Mouse (Mus musculus) C2C12 (cell line): ENCODE measurements around the gene Ap3b1. TPM values are rescaled to one million over a fixed set of nuclear protein-coding genes. Genes with fewer than 3 reads are reported as not detected.

Experiments used
- H3K27me3 ChIP-seq: one replicate; pipeline ENCODE4 v1.6.1; 2011; ENCODE audit not compliant: control insufficient read depth, insufficient read depth, insufficient read length
- H3K36me3 ChIP-seq: one replicate; pipeline ENCODE4 v1.6.1; 2011; ENCODE audit not compliant: control insufficient read depth, insufficient read depth
- H3K4me3 ChIP-seq: one replicate; pipeline ENCODE4 v1.5.1; 2011; ENCODE audit warnings: mild to moderate bottlenecking, control low read depth; ENCODE audit not compliant: poor library complexity, insufficient read depth, severe bottlenecking
- H3K79me2 ChIP-seq: one replicate; pipeline ENCODE4 v1.6.1; 2011; ENCODE audit not compliant: control insufficient read depth, insufficient read depth
- H3K79me3 ChIP-seq: one replicate; pipeline ENCODE4 v1.6.1; 2011; ENCODE audit warnings: low read depth, control low read depth
- H3ac ChIP-seq: one replicate; pipeline ENCODE3; 2011; ENCODE audit warnings: low read depth; ENCODE audit not compliant: control insufficient read depth, insufficient read length
- CEBPB ChIP-seq: IDR thresholded peaks from one replicate; pipeline ENCODE4 v1.6.1; 2011; ENCODE audit warnings: low read depth, mild to moderate bottlenecking, control low read depth, moderate library complexity
- CTCF ChIP-seq: IDR thresholded peaks from one replicate; pipeline ENCODE4 v1.5.1; 2011; ENCODE audit not compliant: control insufficient read depth, insufficient read depth, insufficient read length
- FOSL1 ChIP-seq: IDR thresholded peaks from one replicate; pipeline ENCODE4 v1.8.0; 2011; ENCODE audit warnings: mild to moderate bottlenecking, low read length; ENCODE audit not compliant: poor library complexity, insufficient read depth, severe bottlenecking
- MAX ChIP-seq: IDR thresholded peaks from one replicate; pipeline ENCODE4 v1.6.1; 2011; ENCODE audit warnings: mild to moderate bottlenecking, control low read depth
- MYOD1 ChIP-seq: IDR thresholded peaks from one replicate; pipeline ENCODE4 v1.6.1; 2011; ENCODE audit warnings: low read depth; ENCODE audit not compliant: control insufficient read depth, insufficient read length
- MYOG ChIP-seq: IDR thresholded peaks from one replicate; pipeline ENCODE4 v1.6.1; 2011; ENCODE audit not compliant: control insufficient read depth, insufficient read length; ENCODE audit errors: extremely low read depth
- USF1 ChIP-seq: IDR thresholded peaks from one replicate; pipeline ENCODE4 v1.6.1; 2011; ENCODE audit warnings: low read depth, mild to moderate bottlenecking, control low read depth, moderate library complexity
- polyA plus RNA-seq: library from polyadenylated mRNA; unstranded; fragments of >200 nt; fragmentation: generic; extraction: Trizol; gene quantifications from one replicate; pipeline ENCODE4 v1.2.1, GENCODE M21; 2012; ENCODE audit warnings: missing spikeins

The Ap3b1 gene
- polyA plus RNA-seq, 1 experiment = 21.2 TPM

DNA sequence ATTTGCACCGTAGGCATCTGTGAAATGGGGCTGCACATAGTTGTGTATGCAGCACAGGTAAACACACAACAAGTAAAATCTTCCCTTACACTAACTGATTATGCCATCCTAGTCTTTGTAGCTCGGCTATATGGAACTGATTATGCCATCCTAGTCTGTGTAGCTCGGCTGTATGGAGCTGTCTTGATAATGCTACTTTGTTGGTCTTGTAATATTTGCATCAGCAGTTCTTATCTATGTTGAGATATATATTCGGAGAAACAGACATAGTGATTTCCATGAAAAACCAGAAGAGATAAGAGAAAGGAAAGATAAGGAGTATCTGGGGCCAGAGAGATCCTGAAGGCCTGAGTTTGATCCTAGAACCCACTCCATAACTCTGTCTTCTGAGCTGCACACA is 178.6 kb downstream of the Ap3b1 start:
- Histone ChIP-seq H3K4me3 (no peak overlapping the region), H3K79me3 (no peaks in the 10 kb centered on the region), H3K27me3 (no peaks in the 10 kb centered on the region), H3K36me3 (peaks cover 13% of the 10 kb centered on the region), H3ac (no peak overlapping the region), H3K79me2 (no peaks in the 10 kb centered on the region)
- TF ChIP-seq MYOG (no peak), CTCF (no peak), MYOD1 (no peak), FOSL1 (no peak)

GRCm38 (mm10) chr13:94539851-94540646 is 181.3 kb downstream of the Ap3b1 start:
- no peaks in the 10 kb centered on the region for H3K79me3 ChIP-seq
- no peak overlapping the region for H3ac ChIP-seq
- no peaks in the 10 kb centered on the region for H3K27me3 ChIP-seq
- H3K36me3 ChIP-seq = peaks cover 13% of the 10 kb centered on the region
- H3K79me2 ChIP-seq = no peaks in the 10 kb centered on the region
- no peak for TF ChIP-seq MYOG
- no peak for TF ChIP-seq CEBPB
- TF ChIP-seq USF1 = no peak
- TF ChIP-seq MYOD1 = no peak
- no peak for TF ChIP-seq CTCF
- TF ChIP-seq FOSL1 = no peak
- no peak for TF ChIP-seq MAX
- no peak overlapping the region for H3K4me3 ChIP-seq

- Histone ChIP-seq H3ac (no peak overlapping the region), H3K79me2 (no peaks in the 10 kb centered on the region), H3K27me3 (no peaks in the 10 kb centered on the region), H3K36me3 (peaks cover 10% of the 10 kb centered on the region), H3K79me3 (no peaks in the 10 kb centered on the region), H3K4me3 (no peak overlapping the region)
- TF ChIP-seq MAX = no peak
- no peak for TF ChIP-seq FOSL1
- no peak for TF ChIP-seq USF1
- TF ChIP-seq CEBPB = no peak
- TF ChIP-seq CTCF = no peak
- TF ChIP-seq MYOG = no peak
Observed at GRCm38 (mm10) chr13:94542061-94542460, 183.3 kb downstream of the Ap3b1 start.

DNA sequence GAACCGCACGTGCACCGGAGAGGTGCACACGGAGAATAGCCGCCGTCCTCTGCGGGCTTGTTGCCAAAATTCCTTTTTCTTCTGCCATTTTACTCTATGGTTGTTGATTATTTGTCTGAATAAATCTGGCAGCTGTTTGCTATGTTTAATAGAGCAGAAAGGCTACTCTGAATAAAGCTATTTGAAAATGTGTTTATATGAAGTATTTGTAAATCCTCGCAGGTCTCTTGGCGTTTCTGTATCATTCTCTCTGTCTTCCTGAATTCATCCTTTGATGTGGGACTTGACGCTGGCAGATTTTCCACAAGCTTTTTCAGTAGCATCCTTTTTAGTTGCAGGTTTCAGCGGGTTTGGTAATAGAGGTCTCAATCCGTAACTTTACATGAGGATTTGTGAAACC is 185.5 kb downstream of the Ap3b1 start:
- no peaks in the 10 kb centered on the region for H3K79me2 ChIP-seq
- H3K4me3 ChIP-seq = no peak overlapping the region
- TF ChIP-seq FOSL1 (no peak), MYOG (no peak), MYOD1 (no peak), MAX (no peak), USF1 (no peak), CTCF (no peak), CEBPB (no peak)
- no peaks in the 10 kb centered on the region for H3K79me3 ChIP-seq
- H3ac ChIP-seq = no peak overlapping the region
- H3K27me3 ChIP-seq = no peaks in the 10 kb centered on the region
- peaks cover 10% of the 10 kb centered on the region for H3K36me3 ChIP-seq

- H3K79me3 ChIP-seq = no peaks in the 10 kb centered on the region
- H3ac ChIP-seq = no peak overlapping the region
- no peaks in the 10 kb centered on the region for H3K27me3 ChIP-seq
- TF ChIP-seq CTCF (no peak), USF1 (no peak)
- no peaks in the 10 kb centered on the region for H3K79me2 ChIP-seq
- no peak overlapping the region for H3K4me3 ChIP-seq
- peaks cover 10% of the 10 kb centered on the region for H3K36me3 ChIP-seq
Observed at GRCm38 (mm10) chr13:94545739-94546138, 187.0 kb downstream of the Ap3b1 start.

GRCm38 (mm10) chr13:94546246-94546645 is 187.5 kb downstream of the Ap3b1 start:
- no peak for TF ChIP-seq CTCF
- no peak for TF ChIP-seq MAX
- no peak for TF ChIP-seq MYOD1
- TF ChIP-seq MYOG = no peak
- no peak for TF ChIP-seq FOSL1
- no peak for TF ChIP-seq USF1
- no peak for TF ChIP-seq CEBPB
- no peaks in the 10 kb centered on the region for H3K79me3 ChIP-seq
- no peaks in the 10 kb centered on the region for H3K79me2 ChIP-seq
- peaks cover 10% of the 10 kb centered on the region for H3K36me3 ChIP-seq
- H3K4me3 ChIP-seq = no peak overlapping the region
- no peaks in the 10 kb centered on the region for H3K27me3 ChIP-seq
- no peak overlapping the region for H3ac ChIP-seq
